ENCODE assay signal across 20 mouse cellular contexts in the genomic region with DNA sequence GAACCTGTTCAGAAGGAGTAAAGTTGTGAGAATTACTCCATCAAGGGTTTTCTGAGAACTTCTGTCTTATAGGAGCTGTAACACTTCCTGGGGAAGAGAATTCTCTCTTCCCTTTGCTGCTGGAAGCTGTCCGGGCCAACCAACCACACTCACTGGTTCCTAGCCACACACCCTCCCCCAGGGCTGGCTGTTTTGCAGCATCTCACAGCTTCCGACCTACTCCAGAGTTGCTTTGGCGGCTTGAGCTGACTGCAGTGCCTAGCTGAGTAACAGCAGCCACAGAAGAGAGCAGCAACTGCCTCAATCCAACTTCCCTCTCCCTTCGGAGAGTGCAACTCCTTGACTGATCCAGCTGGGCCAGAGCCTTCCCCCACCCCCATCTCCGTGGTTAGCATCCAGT.
DNase-seq lines count a peak whose midpoint lies in the region; ATAC-seq lines count a peak whose summit lies in the region.
"Had no signal": no experiment of that assay in that cellular context is flagged by ENCODE, and none has a peak within 500 bp of the region (broad histone marks: within the 10 kb centered on the region; RNA-seq: fewer than 3 reads in every experiment).

No protein-coding gene starts in this region.

- no peaks in the 10 kb centered on the region for H3K27me3 ChIP-seq in liver, embryonic 12.5 days (replicated peaks)
- H3K27me3 ChIP-seq: embryonic facial prominence, embryonic 15.5 days; limb, embryonic 12.5 days; lung, embryonic 15.5 days; midbrain, embryonic 13.5 days; neural tube, embryonic 12.5 days had no signal

- H3K27ac ChIP-seq in liver, embryonic 12.5 days, result no peak overlapping the region
- H3K27ac ChIP-seq: embryonic facial prominence, embryonic 15.5 days; hindbrain, embryonic 14.5 days; limb, embryonic 12.5 days; lung, embryonic 15.5 days; midbrain, embryonic 13.5 days; neural tube, embryonic 12.5 days had no signal

- peaks cover 13% of the 10 kb centered on the region; the same call in 1 of the 2 replicates for H3K4me1 ChIP-seq in liver, embryonic 12.5 days
- H3K4me1 ChIP-seq: embryonic facial prominence, embryonic 15.5 days; lung, embryonic 15.5 days had no signal

- no peaks in the 10 kb centered on the region for H3K9me3 ChIP-seq in liver, embryonic 12.5 days (replicated peaks)
- H3K9me3 ChIP-seq: embryonic facial prominence, embryonic 15.5 days; limb, embryonic 12.5 days; lung, embryonic 15.5 days; midbrain, embryonic 13.5 days; neural tube, embryonic 12.5 days had no signal

- no peak overlapping the region for H3K4me2 ChIP-seq in liver, embryonic 12.5 days
- H3K4me2 ChIP-seq: embryonic facial prominence, embryonic 15.5 days; heart, embryonic 11.5 days; hindbrain, embryonic 14.5 days; limb, embryonic 12.5 days; lung, embryonic 15.5 days; midbrain, embryonic 13.5 days; neural tube, embryonic 12.5 days had no signal

- DNase-seq in gastrocnemius, postnatal 10 days, result peak; percentile 34
- DNase-seq in gastrocnemius, adult 8-10 months (ENCODE audit: low spot score in 2 of 2), result no peak
- DNase-seq in liver, result peak; percentile 13
- peak; percentile 29 for DNase-seq in brain, adult 2 months (ENCODE audit: low read depth, low spot score)
- no peak for DNase-seq in spleen, postnatal 14 days (ENCODE audit: low spot score in 2 of 2)
- no peak for DNase-seq in adrenal gland, adult 2 months
- DNase-seq: cerebellum, postnatal 36 days; kidney, adult 18-20 months; retina, postnatal 1 day had no signal

- WGBS in liver, embryonic 12.5 days (ENCODE audit: insufficient replicate concordance), result 18% methylated on average over 5 of the region's 5 CpGs

- no peaks in the 10 kb centered on the region for H3K36me3 ChIP-seq in liver, embryonic 12.5 days
- H3K36me3 ChIP-seq: embryonic facial prominence, embryonic 15.5 days; limb, embryonic 12.5 days; lung, embryonic 15.5 days; midbrain, embryonic 13.5 days; neural tube, embryonic 12.5 days had no signal

- no peak overlapping the region for H3K9ac ChIP-seq in liver, embryonic 12.5 days
- H3K9ac ChIP-seq: embryonic facial prominence, embryonic 15.5 days; hindbrain, embryonic 14.5 days; limb, embryonic 12.5 days; lung, embryonic 15.5 days; midbrain, embryonic 13.5 days; neural tube, embryonic 12.5 days had no signal

- H3K4me3 ChIP-seq in liver, embryonic 12.5 days, result no peak overlapping the region
- H3K4me3 ChIP-seq: embryonic facial prominence, embryonic 15.5 days; limb, embryonic 12.5 days; lung, embryonic 15.5 days; midbrain, embryonic 13.5 days; neural tube, embryonic 12.5 days had no signal

- no peak for ATAC-seq in liver, embryonic 12.5 days
- ATAC-seq in megakaryocyte progenitor cell, adult 5-6 weeks (replicated peaks; ENCODE audit: poor library complexity), result peak; percentile 93
- ATAC-seq: activated CD4-positive, CD25-positive, alpha-beta regulatory T cell, adult 4 months; forebrain, embryonic 14.5 days; midbrain, embryonic 13.5 days had no signal

Comparison
In these comparisons a context has a peak if more than half of its experiments do, and no peak if none do; other contexts are left out.
1. DNase-seq: peak in gastrocnemius, postnatal 10 days (single experiment), liver (single experiment) and brain, adult 2 months (single experiment); none in gastrocnemius, adult 8-10 months (0 of 2), spleen, postnatal 14 days (0 of 2) and adrenal gland, adult 2 months (single experiment).